Mouse (Mus musculus): Measurements from ENCODE around the gene Lrrfip1.

The Lrrfip1 gene

DNA sequence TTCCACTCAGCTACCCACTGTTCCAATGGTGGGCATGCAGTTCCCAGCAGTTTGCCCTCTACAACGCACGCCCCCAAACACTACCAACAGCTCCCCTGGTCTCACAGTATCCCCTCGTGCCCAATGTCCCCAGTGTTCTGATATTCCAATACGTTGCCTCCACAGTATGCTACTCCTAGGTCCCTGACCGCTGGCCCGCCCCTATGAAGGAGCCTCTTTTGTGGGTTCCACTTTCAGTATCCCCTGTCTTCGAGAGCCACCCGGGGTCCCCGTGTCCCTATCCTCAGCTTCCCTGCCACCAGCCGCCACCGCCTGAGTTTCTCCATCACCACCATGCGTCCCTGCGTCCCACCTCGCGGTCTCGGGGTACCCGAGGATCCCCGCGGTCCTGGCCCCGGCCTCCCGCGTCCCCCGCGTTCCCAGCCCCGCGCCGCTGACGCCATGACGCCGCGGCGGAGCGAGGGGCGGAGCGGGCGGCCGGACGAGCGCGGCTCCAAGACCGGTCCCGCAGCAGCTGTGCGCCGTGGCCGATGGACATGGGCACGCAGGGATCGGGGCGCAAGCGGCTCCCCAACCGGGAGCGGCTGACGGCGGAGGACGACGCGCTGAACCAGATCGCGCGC lies at the start of gene Lrrfip1:
TSS of gene Lrrfip1 (plus strand) at position 470 of the 623 bp plus-strand sequence.
- DNase-seq (ENCODE audit: low read depth, low spot score) = no peak

DNA sequence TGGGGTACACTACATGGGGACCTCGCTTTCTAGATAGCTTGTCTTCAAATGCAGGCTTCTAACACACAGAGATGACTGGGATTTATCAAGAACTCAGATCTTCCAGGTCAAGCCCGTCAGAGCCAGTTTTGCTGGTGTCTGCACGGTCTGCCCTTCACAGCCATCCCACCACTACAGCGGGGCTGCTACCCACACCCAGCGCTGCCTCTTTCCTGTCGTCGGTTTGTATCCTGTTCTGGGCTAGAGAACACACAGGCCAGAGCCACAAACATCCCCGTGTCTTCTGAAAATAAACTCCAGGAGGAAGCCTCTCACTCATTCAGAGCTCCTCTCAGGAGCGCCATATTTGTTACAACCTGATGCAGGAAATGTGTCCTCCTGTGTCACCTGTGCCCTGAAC lies 49.2 kb upstream of the Lrrfip1 start:
- no peak for DNase-seq (ENCODE audit: low read depth, low spot score)

DNA sequence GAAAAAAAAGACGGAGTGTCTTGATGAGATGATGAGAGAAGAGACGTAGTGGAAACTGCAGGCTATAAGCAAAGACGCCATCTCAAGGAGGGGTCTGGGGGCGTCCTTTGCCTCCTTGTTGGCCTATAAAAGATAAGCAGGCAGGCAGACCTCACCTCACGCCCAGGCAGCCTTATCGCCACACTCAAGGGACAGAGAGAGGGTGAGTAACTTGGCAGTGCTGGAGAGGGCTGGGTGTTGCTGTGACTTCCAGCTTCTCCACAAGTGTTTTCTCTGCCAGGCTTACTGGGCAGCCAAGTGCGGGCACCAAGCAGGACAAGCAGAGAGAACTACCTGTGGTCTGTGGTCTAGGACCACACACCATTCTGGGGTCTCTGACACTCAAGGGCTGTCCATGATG lies 46.9 kb upstream of the Lrrfip1 start:
- DNase-seq (ENCODE audit: low read depth, low spot score) = no peak

DNA sequence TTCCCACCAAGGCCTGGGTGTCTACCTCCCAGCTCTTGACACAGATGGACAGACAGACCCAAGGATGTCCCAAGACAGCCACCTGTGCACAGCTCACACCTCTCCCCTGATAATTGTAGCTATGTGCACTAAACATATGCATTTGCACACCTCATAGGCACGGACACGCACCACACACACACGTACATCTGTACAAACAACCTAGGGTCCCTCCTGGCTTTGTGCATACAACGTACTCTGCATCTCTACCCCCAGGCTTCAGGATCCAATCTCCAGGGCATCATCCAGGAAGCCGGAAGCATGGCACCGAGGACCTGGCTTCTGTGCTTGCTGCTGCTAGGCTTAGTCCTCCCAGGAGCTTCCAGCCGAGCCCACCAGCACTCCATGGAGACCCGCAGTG lies 45.7 kb upstream of the Lrrfip1 start, which contains the start of gene Prlh:
TSS of gene Prlh (plus strand) at position 301 of the 400 bp plus-strand sequence.
- DNase-seq (ENCODE audit: low read depth, low spot score) = no peak

GRCm38 (mm10) chr1:90953688-90954087 lies 44.8 kb upstream of the Lrrfip1 start:
- no peak for DNase-seq (ENCODE audit: low read depth, low spot score)

DNA sequence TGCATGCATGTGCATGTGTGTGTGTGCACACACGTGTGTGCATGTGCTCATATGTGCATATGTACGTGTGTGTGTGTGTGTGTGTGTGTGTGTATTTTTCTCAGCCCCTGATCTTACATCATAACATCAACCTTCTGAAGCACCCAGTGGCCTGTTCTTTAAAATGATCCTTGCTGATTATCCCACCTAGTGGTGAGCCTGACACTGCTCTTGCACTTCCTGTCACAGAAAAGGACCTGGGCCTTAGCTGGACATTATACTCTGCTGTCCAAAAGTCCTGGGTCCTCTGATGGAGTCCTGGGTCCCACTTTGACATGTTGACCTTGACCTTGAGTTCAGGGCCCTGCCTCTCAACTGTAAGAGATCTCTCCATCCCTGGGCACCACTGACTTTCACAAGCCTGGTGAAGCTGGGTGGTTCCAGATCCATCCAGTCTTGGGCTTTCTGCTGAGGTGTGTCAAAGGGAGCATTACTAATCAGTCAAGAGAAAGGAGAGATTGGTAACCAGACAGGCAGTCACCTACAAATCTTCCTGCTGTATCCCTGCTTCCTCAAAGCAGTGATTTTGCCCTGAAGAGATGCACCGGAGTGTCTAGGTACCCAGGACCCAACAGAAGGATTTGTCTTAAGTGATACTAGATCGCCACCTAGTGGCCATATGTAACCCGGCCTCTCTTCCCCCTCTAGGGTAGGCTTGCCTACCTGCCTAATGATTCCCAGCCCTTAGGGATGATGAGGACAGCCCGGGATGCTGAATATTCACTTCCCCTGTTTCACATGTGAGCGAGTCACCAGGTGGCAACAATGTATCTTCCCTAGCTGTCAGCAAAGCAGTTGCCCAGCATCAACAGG lies 42.1 kb upstream of the Lrrfip1 start:
- peak; percentile 72 for DNase-seq (ENCODE audit: low read depth, low spot score)

GRCm38 (mm10) chr1:90962526-90962925 lies 36.0 kb upstream of the Lrrfip1 start:
- DNase-seq (ENCODE audit: low read depth, low spot score) = no peak

DNA sequence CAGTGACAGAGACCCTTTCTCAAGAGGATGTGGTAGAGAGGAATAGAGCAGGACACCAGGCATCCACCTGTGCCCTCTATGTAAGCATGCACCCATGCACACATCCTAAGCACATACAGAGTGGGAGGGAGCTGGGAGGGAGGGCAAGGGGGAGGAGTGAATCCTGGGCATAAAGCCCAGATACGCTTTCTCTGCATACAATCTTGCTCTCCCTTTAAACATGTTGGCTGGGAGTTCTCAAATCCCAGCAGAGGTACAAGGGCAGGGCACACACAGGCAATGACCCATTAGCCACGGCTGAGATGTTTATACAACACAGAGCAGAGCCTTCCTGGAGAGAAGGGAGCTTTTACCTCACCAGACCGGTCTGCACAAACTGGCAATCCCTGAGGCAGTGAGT lies 35.5 kb upstream of the Lrrfip1 start:
- no peak for DNase-seq (ENCODE audit: low read depth, low spot score)

DNA sequence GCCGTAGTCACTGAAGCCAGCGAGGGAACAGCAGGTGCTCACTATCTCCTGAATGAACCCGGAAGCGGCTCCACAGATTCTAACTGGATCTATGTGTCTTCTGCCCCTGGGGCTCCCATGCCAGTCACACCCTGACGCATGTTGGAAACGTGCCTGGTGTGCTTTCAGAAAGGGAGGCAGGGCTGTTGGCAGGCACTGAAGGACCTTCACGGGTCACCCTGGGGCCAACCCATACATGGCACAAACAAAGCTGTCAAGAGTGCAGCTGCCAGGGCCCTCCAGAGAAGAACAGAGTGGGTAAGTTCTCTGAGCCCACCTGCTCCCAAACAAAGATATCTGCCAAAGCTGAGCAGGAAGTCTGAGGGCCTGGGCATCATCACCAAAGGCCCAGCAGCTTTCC lies 31.0 kb upstream of the Lrrfip1 start:
- DNase-seq (ENCODE audit: low read depth, low spot score) = no peak

- DNase-seq (ENCODE audit: low read depth, low spot score) = no peak
These were observed 29.9 kb upstream of the Lrrfip1 start for GRCm38 (mm10) chr1:90968649-90969048.

DNA sequence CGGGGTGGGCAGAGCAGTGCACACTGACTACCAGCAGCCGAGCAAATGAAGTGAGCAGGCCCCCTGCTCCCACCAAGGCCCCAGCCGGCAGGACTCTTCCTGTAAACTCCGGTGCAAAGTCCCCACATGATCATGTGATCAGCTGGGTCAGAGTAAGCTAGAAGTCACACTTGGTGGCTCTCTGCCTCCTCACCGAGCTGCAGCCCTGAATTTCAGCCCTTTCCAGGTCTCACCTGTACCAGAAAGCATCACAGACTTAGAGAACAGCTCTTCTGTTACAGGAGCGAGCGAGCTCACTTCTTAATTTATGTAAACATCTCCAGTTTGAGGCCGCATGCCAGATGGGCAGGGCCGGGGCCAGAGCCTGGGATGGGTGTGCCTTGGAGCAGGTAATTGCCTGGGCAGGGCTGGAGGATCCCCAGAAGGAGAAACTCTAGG lies 29.2 kb upstream of the Lrrfip1 start, which contains the start of gene Rab17:
TSS of gene Rab17 (minus strand) at position 315 of the 438 bp plus-strand sequence.
- no peak for DNase-seq (ENCODE audit: low read depth, low spot score)

- no peak for DNase-seq (ENCODE audit: low read depth, low spot score)
These were observed 28.6 kb upstream of the Lrrfip1 start for GRCm38 (mm10) chr1:90969881-90970390.

DNA sequence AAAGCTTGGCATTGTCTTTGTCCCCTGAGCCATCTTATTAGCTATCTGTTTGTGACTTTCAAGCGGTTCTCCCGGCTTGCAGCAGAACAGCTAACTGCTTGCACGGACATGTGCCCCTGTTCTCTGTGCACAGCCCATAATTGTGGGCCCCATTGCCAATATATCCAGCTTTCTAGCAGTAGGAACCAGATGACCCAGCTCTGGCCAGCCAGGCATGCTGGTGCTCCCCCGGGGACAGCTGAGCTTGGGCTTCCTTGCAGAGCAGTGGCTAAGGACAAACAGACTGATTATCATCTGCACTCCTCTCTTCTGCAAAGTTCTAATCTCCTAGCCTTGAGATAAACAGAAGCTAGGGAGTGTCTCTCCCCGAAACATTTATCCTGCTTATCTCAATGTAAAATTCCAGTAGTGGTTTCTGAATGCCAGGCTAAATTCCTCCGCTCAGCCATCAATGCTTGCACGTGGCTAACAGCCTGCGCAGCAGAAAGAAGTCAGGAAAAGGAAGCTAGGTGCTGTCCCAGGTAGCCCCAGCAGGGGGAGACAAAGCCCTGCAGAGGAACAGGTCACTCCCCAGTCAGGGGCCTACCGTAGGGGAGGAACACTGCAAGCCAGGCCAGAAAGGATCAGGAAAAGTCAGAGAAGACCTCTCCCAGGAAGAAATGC lies 25.5 kb upstream of the Lrrfip1 start:
- DNase-seq (ENCODE audit: low read depth, low spot score) = peak; percentile 84

DNA sequence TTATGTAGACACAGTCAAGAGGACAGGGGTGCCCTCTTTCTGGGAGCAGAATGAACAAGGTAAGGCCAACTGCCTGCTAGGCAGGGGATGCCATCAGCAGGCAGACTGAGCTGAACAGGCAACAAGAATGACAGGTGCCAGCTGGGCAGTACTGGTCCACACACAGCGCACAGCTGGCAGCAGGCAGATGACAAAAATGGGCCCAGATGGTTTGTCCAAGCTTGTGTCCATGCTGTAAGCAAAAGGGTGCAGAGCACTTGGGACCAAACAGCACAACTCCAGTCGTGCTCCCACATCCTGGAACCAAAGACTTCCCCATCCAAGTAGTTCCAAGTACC lies 25.0 kb upstream of the Lrrfip1 start:
- DNase-seq (ENCODE audit: low read depth, low spot score) = no peak

DNA sequence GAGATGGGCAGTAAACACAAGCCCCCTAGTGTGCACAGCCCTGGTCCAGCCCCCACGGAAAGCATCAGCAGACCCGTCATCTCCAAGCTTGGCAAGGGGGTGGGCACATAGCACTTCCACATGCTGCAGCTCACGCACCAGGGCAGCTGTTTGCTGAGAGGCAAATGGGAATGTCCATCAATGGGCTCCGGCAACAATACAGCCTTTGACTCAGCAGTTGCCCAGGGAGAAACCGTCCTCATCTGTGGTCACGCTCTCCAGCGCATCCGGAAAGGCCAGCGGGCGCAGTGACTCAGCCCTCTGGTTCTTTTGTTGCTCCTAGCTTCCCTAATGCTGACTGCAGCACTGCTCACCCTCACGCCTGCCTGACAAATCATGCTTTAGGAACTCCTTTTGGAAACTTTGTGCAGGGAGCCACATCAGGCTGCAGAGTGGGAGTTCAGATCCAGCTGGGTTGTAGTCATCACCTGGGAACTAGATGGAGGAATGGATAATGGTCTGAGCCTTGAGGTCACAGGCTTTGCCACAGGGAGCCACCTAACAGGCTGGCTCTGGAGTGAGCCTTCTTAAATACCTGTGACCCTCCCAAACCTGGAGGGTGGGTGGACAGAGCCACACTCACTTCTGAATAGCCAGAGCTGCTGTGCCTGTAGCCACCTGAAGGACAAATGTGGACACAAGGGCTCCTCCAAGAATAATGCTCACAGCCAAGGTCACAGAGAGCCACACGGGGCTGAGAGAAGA lies 23.5 kb upstream of the Lrrfip1 start:
- DNase-seq (ENCODE audit: low read depth, low spot score) = peak; percentile 30

- DNase-seq (ENCODE audit: low read depth, low spot score) = no peak
These were observed 22.6 kb upstream of the Lrrfip1 start for GRCm38 (mm10) chr1:90975960-90976359.

GRCm38 (mm10) chr1:90980638-90981330 lies 17.8 kb upstream of the Lrrfip1 start:
- peak; percentile 73 for DNase-seq (ENCODE audit: low read depth, low spot score)

- no peak for DNase-seq (ENCODE audit: low read depth, low spot score)
These were observed 17.2 kb upstream of the Lrrfip1 start for GRCm38 (mm10) chr1:90981346-90981745.

DNA sequence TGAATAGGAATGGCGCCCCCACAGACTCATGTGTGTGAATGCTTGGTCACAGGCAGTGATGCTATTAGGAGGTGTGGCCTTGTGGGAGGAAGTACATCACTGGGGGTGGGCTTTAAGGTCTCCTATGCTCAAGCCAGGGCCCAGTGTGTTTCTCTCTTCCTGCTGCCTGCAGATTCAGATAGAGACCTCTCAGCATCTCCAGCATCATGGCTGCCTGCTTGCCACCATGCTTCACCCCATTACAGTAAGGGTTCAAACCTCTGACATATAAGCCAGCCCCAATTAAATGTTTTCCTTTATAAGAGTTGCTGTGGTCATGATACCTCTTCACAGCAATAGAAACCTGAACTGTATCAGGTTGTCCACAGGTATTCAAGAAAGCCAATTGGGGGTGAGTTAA lies 2.6 kb upstream of the Lrrfip1 start:
- no peak for DNase-seq (ENCODE audit: low read depth, low spot score)

- no peak for DNase-seq (ENCODE audit: low read depth, low spot score)
These were observed 1.4 kb upstream of the Lrrfip1 start for GRCm38 (mm10) chr1:90997136-90997535.

DNA sequence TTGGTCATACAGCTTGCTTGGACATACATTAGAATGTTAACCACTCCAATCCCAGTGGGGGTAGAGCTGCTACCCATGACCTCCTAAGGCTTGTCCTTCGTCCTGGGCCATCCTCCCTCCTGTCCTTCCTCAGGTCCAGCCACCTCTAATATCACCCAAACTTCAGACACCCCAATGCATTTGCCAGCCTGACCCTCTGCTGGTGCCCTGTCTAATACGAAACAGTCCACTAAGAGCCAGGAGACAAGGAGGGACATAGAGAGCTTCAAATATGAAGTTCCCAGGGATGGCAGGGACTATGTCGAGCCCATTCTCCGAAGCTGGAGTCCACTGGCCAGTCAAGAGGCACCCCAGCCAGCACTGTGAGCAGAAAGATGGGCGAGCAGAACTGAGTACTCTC lies 896 bp upstream of the Lrrfip1 start:
- no peak for DNase-seq (ENCODE audit: low read depth, low spot score)
